Mouse (Mus musculus): ENCODE results near the gene Lyrm9.

- no peak for TF ChIP-seq PAX5 (IDR thresholded peaks at IDR 0.05; ENCODE audit: low read length)
- no peak for TF ChIP-seq CTCF (conservative IDR thresholded peaks at IDR 0.05 in 1 of 2, IDR thresholded peaks at IDR 0.05 in 1 of 2; ENCODE audit: low read depth in 2 of 2, low read length in 2 of 2)
- TF ChIP-seq GABPA (IDR thresholded peaks at IDR 0.05; ENCODE audit: insufficient replicate concordance, low read depth, low read length), result no peak
These were observed 25.5 kb downstream of the Lyrm9 start for GRCm38 (mm10) chr11:78851871-78852265.

All from CH12.LX (cell line).